Mouse (Mus musculus): ENCODE measurements at regions not wholly inside any gene's neighbourhood (a gene's known extent, or its start where the extent isn't known, plus 50 kb on each side); places are given as distances from the start of the nearest gene placed in this dataset.
A peak's percentile ranks its signal among the peaks of the same experiment; 100 is the strongest.

DNA sequence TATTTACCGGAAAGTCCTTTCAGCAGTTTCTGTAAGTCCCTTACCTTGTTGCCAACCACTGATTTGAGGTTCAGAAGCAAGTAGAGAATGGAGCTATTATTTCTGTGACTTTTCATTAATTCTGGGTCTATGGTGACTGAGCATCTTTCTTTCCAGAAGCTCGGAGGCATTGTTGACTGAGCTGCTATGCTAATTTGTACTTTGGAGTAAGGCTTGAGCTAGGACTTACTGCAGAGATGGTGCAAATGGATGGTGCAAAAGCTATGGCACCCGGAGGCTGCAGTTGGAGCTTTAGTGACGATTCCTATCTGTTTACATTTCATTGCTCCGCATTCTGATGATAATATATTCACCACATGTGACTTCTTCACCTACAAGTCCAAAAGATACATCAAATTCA, 266.2 kb downstream of the Spry2 start:
- 91% methylated on average over 5 of the region's 5 CpGs for WGBS
- no peak overlapping the region for H3K27ac ChIP-seq (ENCODE audit: low read length)
- no peaks in the 10 kb centered on the region for H3K27me3 ChIP-seq (ENCODE audit: insufficient read depth, low read length)
- H3K4me2 ChIP-seq (replicated peaks; ENCODE audit: low read depth, low read length): no peak overlapping the region
- H3K36me3 ChIP-seq (ENCODE audit: insufficient read depth, low read length): no peaks in the 10 kb centered on the region
- H3K9ac ChIP-seq (replicated peaks; ENCODE audit: low read length): no peak overlapping the region
- H3K4me1 ChIP-seq (ENCODE audit: insufficient read depth, low read length): peaks cover 4% of the 10 kb centered on the region; the same call in 1 of the 2 replicates
- ATAC-seq (ENCODE audit: low FRiP score, low TSS enrichment): no peak
- H3K4me3 ChIP-seq (ENCODE audit: low read length): no peak overlapping the region
- no peaks in the 10 kb centered on the region for H3K9me3 ChIP-seq (ENCODE audit: low read length)

DNA sequence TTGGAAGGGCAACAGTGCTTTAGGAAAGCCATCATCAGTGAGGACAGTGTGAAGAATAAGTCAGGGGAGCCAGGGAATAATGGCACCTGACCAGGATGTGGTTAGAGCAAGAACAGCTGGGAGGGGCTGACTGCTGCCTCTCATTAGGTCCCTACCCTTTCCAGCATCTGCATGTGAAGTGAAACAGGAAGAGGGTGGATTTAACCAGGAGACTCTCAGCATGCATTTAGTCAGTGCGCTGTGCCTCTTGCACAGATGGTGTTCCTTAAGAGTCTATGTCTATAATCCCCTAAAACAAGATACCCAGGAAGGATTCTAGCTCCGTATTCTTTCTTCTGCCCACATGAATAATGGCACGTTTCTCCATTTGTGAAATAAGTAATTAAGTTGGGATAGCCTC, 267.9 kb downstream of the Spry2 start:
- Histone ChIP-seq H3K9ac (replicated peaks; ENCODE audit: low read length) (no peak overlapping the region), H3K4me1 (ENCODE audit: insufficient read depth, low read length) (peaks cover 4% of the 10 kb centered on the region; the same call in 1 of the 2 replicates), H3K4me3 (ENCODE audit: low read length) (no peak overlapping the region), H3K9me3 (ENCODE audit: low read length) (no peaks in the 10 kb centered on the region), H3K36me3 (ENCODE audit: insufficient read depth, low read length) (no peaks in the 10 kb centered on the region), H3K4me2 (replicated peaks; ENCODE audit: low read depth, low read length) (no peak overlapping the region), H3K27me3 (ENCODE audit: insufficient read depth, low read length) (no peaks in the 10 kb centered on the region), H3K27ac (ENCODE audit: low read length) (no peak overlapping the region)
- WGBS: 73% methylated on average over 3 of the region's 3 CpGs
- ATAC-seq (ENCODE audit: low FRiP score, low TSS enrichment): no peak

DNA sequence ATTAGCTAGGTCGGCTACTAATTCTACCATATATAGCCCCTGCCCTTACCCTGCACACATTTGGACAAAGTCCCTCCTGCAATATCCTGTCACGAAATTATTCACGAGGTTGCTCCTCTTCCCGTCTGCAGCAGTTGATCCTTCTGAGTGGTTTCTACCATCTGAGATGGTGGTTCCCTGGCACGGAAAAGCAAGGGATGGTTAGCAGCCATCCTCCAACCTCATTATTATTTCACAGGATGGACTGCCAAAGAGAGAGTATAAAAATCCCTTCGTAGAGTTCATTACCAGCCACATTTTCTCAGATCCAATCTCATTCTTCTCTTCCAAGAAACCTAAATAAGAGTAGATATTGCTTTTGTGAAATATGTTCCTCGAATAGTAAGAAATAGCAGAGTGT, 272.2 kb downstream of the Spry2 start:
- 89% methylated on average over 7 of the region's 7 CpGs for WGBS
- H3K4me3 ChIP-seq (ENCODE audit: low read length): no peak overlapping the region
- no peak overlapping the region for H3K4me2 ChIP-seq (replicated peaks; ENCODE audit: low read depth, low read length)
- no peak for ATAC-seq (ENCODE audit: low FRiP score, low TSS enrichment)
- no peaks in the 10 kb centered on the region for H3K27me3 ChIP-seq (ENCODE audit: insufficient read depth, low read length)
- H3K27ac ChIP-seq (ENCODE audit: low read length): no peak overlapping the region
- no peaks in the 10 kb centered on the region for H3K9me3 ChIP-seq (ENCODE audit: low read length)
- no peaks in the 10 kb centered on the region for H3K36me3 ChIP-seq (ENCODE audit: insufficient read depth, low read length)
- H3K9ac ChIP-seq (replicated peaks; ENCODE audit: low read length): no peak overlapping the region
- peaks cover 4% of the 10 kb centered on the region; the same call in 1 of the 2 replicates for H3K4me1 ChIP-seq (ENCODE audit: insufficient read depth, low read length)

DNA sequence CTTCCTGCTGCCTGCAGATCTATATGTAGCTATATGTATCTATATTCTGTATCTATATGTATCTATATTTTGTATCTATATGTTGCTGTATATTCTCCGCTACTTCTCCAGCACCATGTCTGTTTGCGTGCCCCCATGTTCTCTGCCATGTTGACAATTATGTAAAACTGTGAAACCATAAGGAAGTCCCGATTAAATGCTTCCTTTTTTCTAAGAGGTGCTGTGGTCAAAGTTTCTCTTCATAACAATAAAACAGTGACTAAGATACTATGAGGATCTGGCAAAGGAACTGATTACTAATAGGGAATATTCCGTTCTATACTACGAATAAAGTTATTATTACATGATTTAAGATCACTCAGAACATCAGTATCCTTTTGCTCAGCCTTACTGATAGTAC, 274.5 kb downstream of the Spry2 start:
- no peak for ATAC-seq (ENCODE audit: low FRiP score, low TSS enrichment)
- Histone ChIP-seq H3K4me3 (ENCODE audit: low read length) (no peak overlapping the region), H3K27ac (ENCODE audit: low read length) (no peak overlapping the region), H3K36me3 (ENCODE audit: insufficient read depth, low read length) (no peaks in the 10 kb centered on the region), H3K4me2 (replicated peaks; ENCODE audit: low read depth, low read length) (no peak overlapping the region), H3K27me3 (ENCODE audit: insufficient read depth, low read length) (no peaks in the 10 kb centered on the region), H3K4me1 (ENCODE audit: insufficient read depth, low read length) (no peaks in the 10 kb centered on the region), H3K9ac (replicated peaks; ENCODE audit: low read length) (no peak overlapping the region), H3K9me3 (ENCODE audit: low read length) (no peaks in the 10 kb centered on the region)
- WGBS: 95% methylated on average over 5 of the region's 5 CpGs

DNA sequence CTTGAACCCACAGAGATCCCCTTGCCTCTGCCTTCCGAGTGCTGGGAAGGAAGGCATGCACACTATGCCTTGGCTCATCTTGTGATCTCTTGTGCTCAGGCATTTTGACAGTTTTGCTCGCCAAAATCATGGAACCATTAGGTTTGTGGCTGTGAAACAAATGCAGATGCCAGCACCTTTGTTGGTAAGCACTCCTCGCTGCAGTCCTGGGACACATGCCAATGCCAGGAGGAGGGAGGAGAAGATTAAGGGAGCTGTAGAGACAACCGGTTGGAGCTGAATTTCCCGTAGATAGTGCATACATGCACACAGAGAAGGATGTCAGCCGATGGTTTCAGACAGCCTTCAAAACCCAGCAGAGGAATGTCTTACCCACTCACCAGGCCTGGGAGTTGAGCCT, 275.5 kb downstream of the Spry2 start:
- no peak for ATAC-seq (ENCODE audit: low FRiP score, low TSS enrichment)
- Histone ChIP-seq H3K27me3 (ENCODE audit: insufficient read depth, low read length) (no peaks in the 10 kb centered on the region), H3K4me2 (replicated peaks; ENCODE audit: low read depth, low read length) (no peak overlapping the region), H3K27ac (ENCODE audit: low read length) (no peak overlapping the region), H3K4me1 (ENCODE audit: insufficient read depth, low read length) (no peaks in the 10 kb centered on the region), H3K9ac (replicated peaks; ENCODE audit: low read length) (no peak overlapping the region), H3K9me3 (ENCODE audit: low read length) (no peaks in the 10 kb centered on the region), H3K36me3 (ENCODE audit: insufficient read depth, low read length) (no peaks in the 10 kb centered on the region), H3K4me3 (ENCODE audit: low read length) (no peak overlapping the region)
- 91% methylated on average over 6 of the region's 6 CpGs for WGBS

DNA sequence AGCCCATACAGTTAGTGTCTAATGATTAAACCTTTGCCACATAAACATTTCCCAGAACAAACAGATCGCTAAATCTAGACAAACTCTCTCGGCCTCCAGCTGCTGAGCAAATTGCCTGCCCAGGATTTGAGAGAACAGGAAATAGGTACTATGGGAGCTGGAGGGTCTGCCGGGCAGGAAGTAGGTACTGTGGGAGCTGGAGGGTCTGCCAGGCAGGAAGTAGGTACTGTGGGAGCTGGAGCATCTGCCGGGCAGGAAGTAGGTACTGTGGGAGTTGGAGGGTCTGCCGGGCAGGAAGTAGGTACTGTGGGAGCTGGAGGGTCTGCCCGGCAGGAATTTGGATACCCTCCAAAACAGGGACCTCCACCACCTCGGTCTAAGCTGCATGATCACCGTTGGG, 277.2 kb downstream of the Spry2 start:
- Histone ChIP-seq H3K27ac (ENCODE audit: low read length) (0 out of 2 replicates have a peak overlapping the region, but pooled peaks have one; percentile 11), H3K9me3 (ENCODE audit: low read length) (no peaks in the 10 kb centered on the region), H3K4me1 (ENCODE audit: insufficient read depth, low read length) (no peaks in the 10 kb centered on the region), H3K4me2 (replicated peaks; ENCODE audit: low read depth, low read length) (no peak overlapping the region), H3K9ac (replicated peaks; ENCODE audit: low read length) (no peak overlapping the region), H3K27me3 (ENCODE audit: insufficient read depth, low read length) (no peaks in the 10 kb centered on the region), H3K36me3 (ENCODE audit: insufficient read depth, low read length) (no peaks in the 10 kb centered on the region), H3K4me3 (ENCODE audit: low read length) (no peak overlapping the region)
- WGBS: 48% methylated on average over 8 of the region's 8 CpGs
- no peak for ATAC-seq (ENCODE audit: low FRiP score, low TSS enrichment)

DNA sequence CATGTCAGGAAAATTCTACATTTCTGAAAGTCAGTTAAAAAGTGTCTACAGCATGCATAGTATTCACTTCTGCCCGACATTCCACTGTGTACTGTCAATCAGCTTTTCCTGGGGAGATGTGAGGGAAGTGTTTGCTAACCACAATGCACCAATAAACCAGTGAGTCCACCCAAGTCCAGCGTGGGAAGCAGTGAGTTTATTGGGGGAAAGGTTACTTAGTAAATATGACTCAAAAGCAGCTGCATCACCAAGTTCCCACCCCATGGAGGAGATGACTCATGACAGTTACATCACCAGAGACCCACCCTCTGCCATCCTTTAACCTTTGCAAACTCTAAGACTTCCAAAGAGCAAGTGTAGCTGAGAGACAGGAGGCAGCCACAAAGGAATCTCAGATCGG, 280.9 kb downstream of the Spry2 start:
- H3K36me3 ChIP-seq (ENCODE audit: insufficient read depth, low read length): no peaks in the 10 kb centered on the region
- ATAC-seq (ENCODE audit: low FRiP score, low TSS enrichment): no peak
- H3K4me2 ChIP-seq (replicated peaks; ENCODE audit: low read depth, low read length): no peak overlapping the region
- no peaks in the 10 kb centered on the region for H3K4me1 ChIP-seq (ENCODE audit: insufficient read depth, low read length)
- H3K4me3 ChIP-seq (ENCODE audit: low read length): no peak overlapping the region
- no peak overlapping the region for H3K27ac ChIP-seq (ENCODE audit: low read length)
- H3K27me3 ChIP-seq (ENCODE audit: insufficient read depth, low read length): no peaks in the 10 kb centered on the region
- 68% methylated on average over 3 of the region's 3 CpGs for WGBS
- no peak overlapping the region for H3K9ac ChIP-seq (replicated peaks; ENCODE audit: low read length)
- H3K9me3 ChIP-seq (ENCODE audit: low read length): no peaks in the 10 kb centered on the region

DNA sequence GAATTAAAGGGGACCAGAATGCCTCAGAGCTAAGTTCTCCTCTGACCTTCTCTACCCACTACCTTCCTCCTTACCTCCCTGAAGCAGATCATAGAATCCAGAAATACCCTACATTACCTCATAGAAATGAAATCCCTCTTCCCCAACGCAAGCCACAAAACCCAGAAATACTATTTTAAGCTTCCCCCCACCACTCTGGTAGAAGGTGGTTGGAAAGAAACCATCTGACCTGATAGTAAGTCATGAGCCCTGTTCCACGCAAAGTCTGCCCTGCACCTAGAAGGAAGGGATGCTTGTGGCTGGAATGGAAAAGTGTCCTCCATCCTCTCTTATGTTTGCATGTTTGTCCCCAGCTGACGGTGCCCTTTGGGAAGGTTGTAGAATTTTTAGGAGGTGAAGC, 283.8 kb downstream of the Spry2 start:
- no peaks in the 10 kb centered on the region for H3K4me1 ChIP-seq (ENCODE audit: insufficient read depth, low read length)
- H3K27ac ChIP-seq (ENCODE audit: low read length): no peak overlapping the region
- no peaks in the 10 kb centered on the region for H3K27me3 ChIP-seq (ENCODE audit: insufficient read depth, low read length)
- no peak for ATAC-seq (ENCODE audit: low FRiP score, low TSS enrichment)
- H3K4me3 ChIP-seq (ENCODE audit: low read length): no peak overlapping the region
- H3K4me2 ChIP-seq (replicated peaks; ENCODE audit: low read depth, low read length): no peak overlapping the region
- H3K9me3 ChIP-seq (ENCODE audit: low read length): no peaks in the 10 kb centered on the region
- no peaks in the 10 kb centered on the region for H3K36me3 ChIP-seq (ENCODE audit: insufficient read depth, low read length)
- 96% methylated on average over 3 of the region's 3 CpGs for WGBS
- no peak overlapping the region for H3K9ac ChIP-seq (replicated peaks; ENCODE audit: low read length)

DNA sequence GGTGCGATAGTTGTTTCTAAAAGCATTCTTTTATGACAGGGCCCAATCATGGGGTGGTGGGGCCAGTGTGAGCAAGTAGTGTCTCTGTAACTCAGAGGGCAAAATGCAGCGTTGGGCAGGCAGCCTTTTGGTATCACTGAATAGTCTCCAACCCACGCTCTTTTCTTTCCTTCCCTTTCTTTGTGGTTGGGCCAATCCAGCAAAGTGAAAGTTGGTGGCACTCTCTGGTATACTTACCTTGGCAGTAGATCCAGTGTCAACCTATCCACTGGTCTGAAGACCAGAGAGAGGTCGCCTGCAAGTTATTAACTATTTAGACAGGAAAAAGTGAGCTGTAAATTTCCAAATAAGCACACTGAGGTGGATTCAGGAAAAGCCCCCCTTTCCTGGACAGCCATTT, 287.8 kb downstream of the Spry2 start:
- no peak overlapping the region for H3K27ac ChIP-seq (ENCODE audit: low read length)
- no peak overlapping the region for H3K4me3 ChIP-seq (ENCODE audit: low read length)
- no peak for ATAC-seq (ENCODE audit: low FRiP score, low TSS enrichment)
- H3K36me3 ChIP-seq (ENCODE audit: insufficient read depth, low read length): no peaks in the 10 kb centered on the region
- no peaks in the 10 kb centered on the region for H3K9me3 ChIP-seq (ENCODE audit: low read length)
- WGBS: 82% methylated on average over 4 of the region's 4 CpGs
- H3K9ac ChIP-seq (replicated peaks; ENCODE audit: low read length): no peak overlapping the region
- no peaks in the 10 kb centered on the region for H3K4me1 ChIP-seq (ENCODE audit: insufficient read depth, low read length)
- no peaks in the 10 kb centered on the region for H3K27me3 ChIP-seq (ENCODE audit: insufficient read depth, low read length)
- H3K4me2 ChIP-seq (replicated peaks; ENCODE audit: low read depth, low read length): no peak overlapping the region

DNA sequence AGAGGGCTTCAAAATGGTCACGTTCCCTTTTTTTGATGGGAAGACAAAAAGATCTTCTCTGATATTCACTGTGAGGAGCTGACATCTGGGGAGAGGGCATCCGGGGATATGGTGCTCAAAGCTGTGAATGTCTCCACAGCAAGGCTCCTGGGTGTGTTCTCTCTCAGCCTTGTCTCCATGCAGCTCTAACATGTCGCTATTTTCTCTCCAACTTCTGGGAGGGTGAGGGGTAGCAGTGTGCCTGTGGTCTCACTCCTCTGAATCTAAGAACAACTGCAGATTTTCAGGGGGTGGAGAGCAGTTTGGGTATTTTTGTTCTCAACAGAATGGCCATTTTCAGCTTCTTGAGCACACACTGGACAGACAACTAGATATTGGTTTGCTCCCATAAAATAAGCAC, 290.1 kb downstream of the Spry2 start:
- Histone ChIP-seq H3K9me3 (ENCODE audit: low read length) (no peaks in the 10 kb centered on the region), H3K4me2 (replicated peaks; ENCODE audit: low read depth, low read length) (no peak overlapping the region), H3K27me3 (ENCODE audit: insufficient read depth, low read length) (no peaks in the 10 kb centered on the region), H3K4me1 (ENCODE audit: insufficient read depth, low read length) (no peaks in the 10 kb centered on the region), H3K9ac (replicated peaks; ENCODE audit: low read length) (no peak overlapping the region), H3K27ac (ENCODE audit: low read length) (no peak overlapping the region), H3K36me3 (ENCODE audit: insufficient read depth, low read length) (no peaks in the 10 kb centered on the region), H3K4me3 (ENCODE audit: low read length) (no peak overlapping the region)
- WGBS: 87% methylated on average over 3 of the region's 3 CpGs
- ATAC-seq (ENCODE audit: low FRiP score, low TSS enrichment): no peak

DNA sequence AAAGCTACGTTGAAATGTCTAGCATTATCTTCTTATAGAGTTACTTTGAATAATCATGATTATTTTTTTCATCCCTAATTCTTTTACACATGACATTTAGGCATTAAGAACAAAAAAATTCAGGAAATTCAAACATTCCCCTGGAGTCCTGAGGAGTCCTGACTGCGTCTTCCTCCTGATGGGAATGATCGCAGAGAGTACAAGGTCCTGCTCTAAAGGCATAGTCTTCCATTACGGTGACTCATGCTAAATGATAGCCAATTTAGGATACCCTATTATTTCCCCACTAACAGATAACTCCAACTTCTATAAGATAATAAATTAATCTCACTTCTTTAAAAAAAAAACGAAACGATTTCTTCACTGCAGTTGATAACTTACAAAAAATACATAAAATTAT, 292.2 kb downstream of the Spry2 start:
- no peak overlapping the region for H3K4me3 ChIP-seq (ENCODE audit: low read length)
- H3K36me3 ChIP-seq (ENCODE audit: insufficient read depth, low read length): no peaks in the 10 kb centered on the region
- no peak overlapping the region for H3K27ac ChIP-seq (ENCODE audit: low read length)
- H3K4me1 ChIP-seq (ENCODE audit: insufficient read depth, low read length): no peaks in the 10 kb centered on the region
- no peak for ATAC-seq (ENCODE audit: low FRiP score, low TSS enrichment)
- 88% methylated on average over 6 of the region's 6 CpGs for WGBS
- H3K27me3 ChIP-seq (ENCODE audit: insufficient read depth, low read length): no peaks in the 10 kb centered on the region
- H3K4me2 ChIP-seq (replicated peaks; ENCODE audit: low read depth, low read length): no peak overlapping the region
- H3K9me3 ChIP-seq (ENCODE audit: low read length): no peaks in the 10 kb centered on the region
- H3K9ac ChIP-seq (replicated peaks; ENCODE audit: low read length): no peak overlapping the region
